Mouse (Mus musculus): ENCODE measurements at regions not wholly inside any gene's neighbourhood (a gene's known extent, or its start where the extent isn't known, plus 50 kb on each side); places are given as distances from the start of the nearest gene placed in this dataset.
"Not testable (repeated sequence)": the region's sequence is repeated elsewhere in the genome, so short reads cannot be mapped to it uniquely, and the experiment has no call there.

DNA sequence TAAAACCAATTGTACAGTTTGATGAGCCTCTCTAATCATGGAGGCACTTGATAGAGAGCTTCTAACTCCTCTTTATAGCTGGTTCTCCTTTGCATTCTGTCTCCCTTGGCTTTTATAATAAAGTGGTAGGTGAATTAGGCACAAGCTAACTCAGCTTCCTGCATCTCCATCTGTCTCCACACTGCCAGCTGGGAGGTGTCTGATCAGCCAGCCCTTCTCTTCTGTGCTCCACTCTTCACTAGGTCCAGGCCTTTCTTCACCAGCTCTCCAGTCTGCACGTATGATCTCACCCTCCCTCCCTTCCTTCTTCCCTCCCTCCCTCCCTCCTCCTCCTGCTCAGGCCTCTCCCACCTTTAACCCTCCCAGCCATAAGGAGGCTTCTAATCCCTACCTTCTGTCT is 136.2 kb downstream of the Rchy1 start:
- DNase-seq: no peak

DNA sequence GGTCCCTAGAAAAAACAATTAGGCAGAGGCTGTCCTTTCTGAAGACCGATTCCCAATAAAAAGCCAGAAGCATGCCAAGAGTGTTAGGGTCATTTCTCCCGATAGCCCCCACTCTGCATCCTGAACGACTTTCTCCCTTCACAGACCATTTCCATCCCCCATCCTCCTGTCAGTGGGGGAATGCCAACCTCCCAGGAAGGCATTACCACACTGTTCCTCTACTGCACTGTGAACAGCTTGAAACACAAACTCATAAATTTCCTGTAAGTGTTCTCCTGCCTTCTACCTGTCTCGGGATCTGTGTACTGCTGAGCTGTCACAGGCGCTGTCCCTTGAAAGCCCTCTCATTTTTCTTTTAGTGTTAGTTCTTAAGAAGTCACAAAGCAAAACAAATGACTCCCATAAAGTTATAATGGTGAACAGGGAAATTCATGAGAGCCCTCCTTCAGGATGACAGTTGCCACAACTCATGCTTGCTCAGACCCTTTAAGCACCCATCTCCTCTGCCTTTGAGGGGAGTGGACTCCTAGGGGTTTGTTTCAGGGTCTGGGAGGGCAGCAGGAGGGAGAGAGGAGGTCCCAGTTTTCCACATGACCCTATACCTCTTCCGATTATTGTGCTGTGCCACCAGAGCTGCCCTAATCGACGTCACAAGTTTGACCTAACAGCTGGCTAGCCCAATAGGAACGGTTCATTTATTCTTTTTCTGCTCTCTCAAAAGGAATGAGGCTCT is 139.9 kb downstream of the Rchy1 start:
- no peak for DNase-seq

DNA sequence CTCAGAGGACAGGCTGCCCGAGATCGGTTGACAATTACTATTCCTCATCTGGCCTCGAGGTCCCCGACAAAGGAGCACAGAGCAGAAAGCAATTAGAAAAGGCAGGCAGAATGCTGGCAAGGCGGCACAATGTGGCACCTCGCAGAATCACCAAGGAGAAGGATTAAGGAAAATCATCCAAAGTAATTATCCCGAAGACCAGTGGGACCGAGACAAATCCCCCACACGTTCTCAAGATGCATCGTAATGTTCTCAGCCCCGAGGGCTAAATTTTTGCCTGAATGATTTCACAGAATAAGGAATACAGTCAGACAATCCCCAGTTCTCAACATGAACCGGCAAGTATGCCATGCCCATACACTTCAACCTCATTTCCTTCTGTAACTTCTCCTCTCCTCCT is 144.1 kb downstream of the Rchy1 start:
- no peak for DNase-seq

DNA sequence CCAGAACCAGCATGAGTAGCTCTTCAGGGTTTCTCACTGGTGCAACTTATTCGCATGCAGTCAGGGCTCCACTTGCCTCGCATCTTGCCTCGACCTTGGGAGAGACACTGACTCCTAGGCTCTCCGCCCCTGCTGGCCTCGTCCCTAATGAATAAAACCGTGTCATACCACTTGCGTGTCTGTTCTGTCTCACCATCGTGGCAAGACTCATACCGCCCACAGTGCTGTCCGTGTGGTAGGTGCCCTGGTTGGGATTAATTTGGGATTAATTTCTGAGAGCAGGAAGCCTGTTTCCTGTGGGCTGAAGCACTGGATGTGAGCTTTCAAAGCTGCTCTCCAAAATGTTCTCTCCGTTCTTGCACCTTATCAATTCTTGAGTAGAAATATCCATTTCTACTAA is 144.7 kb downstream of the Rchy1 start:
- DNase-seq: no peak

DNA sequence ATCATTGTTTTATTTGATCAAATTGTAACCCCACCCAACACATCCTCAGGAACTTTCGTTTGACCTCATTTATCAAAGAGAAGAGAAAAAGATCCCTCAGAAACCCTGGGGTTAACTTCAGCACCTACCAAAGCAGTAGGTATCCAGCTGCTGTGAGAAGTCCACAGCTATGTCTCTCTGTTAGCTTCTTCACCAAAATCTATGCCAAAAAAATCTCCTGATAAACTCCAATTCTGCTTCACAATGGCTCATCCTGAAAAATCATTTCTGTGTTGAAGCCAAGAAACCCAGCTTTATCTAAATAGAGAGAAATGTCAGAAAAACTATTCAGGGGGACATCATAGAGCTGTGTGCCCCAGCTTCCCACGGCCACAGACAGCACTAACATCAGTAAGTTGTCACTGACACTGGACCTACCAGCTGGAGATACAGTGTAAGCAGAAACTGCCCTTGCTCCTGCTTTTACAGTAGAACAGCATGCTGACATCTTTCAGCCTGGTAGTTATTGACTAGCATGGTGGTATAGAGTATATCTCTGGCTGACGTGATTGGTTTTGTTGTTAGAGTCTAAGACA is 146.4 kb downstream of the Rchy1 start:
- no peak for DNase-seq

DNA sequence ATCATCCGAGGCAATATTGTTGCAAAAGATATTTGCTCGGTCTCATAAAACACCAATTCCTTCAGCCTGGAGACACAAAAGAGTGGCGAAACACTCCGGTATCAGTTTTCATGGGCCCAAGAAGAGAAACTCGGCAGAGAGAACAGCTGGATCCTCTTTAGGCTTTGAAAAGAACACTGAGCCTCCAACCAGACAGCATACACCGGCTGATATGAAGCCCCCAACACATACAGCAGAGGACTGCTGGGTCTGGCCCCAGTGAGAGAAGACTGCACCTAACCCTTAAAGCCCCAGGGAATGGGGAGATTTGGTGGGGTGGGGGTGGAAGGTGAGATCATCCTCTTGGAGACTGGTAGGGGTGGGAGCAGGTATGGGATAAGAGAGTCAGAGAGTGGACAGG is 147.9 kb downstream of the Rchy1 start:
- no peak for DNase-seq

DNA sequence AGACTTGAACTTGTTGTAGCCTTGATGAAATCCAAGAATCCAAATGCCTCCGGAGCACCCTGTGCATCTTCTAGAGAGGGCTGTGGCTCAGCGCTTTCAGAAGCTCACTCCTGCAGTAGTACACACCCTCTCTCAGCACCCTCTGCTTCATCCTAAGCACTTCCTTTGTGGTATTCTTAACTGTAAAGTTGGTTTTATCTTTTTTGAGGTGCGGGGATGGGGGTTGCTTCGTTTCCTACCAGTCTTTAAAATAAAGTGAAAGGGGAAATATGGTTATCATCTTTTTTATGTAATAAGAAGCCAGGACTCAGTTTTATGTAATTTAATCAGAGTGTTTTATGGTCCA is 148.5 kb downstream of the Rchy1 start:
- DNase-seq: no peak

DNA sequence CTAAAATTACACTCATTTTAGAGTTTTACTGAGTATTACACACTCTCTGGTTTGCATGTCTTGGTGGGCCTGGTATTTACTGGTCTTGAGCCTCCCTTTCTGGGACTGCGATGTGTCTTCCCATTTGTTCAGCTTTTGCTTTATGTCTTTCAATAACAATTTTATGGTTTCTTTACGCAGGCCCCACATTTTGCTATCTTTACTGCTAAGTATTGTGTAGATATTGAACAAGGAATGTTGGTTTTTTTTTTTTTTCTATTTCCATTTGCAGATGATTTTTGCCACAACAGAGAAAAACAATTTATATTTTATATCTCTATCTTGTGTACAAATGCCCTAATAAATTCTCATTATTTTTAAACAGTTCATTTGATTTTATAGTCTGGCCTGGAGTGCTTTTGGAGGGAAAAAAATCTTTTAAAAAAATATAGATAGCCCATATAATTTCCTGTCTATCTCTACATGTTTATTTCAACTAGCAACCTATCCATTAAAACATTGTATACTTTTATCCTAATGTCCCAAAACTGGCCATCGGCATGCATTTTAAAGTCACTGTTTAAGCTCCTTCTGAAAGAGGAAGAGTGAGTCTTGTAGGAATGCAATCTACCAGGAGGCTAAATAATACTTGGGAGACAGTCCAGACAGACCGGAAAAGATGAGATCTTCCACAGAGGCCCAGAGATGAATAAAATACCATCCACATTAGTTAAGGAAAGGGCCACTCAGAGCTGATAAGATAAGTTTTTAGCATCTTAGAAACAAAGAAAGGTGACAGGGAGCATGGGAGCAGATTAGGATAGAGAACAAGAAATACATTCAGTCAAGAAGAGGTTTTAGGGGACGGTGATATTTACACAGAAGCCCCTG is 149.1 kb downstream of the Rchy1 start:
- DNase-seq: no peak

DNA sequence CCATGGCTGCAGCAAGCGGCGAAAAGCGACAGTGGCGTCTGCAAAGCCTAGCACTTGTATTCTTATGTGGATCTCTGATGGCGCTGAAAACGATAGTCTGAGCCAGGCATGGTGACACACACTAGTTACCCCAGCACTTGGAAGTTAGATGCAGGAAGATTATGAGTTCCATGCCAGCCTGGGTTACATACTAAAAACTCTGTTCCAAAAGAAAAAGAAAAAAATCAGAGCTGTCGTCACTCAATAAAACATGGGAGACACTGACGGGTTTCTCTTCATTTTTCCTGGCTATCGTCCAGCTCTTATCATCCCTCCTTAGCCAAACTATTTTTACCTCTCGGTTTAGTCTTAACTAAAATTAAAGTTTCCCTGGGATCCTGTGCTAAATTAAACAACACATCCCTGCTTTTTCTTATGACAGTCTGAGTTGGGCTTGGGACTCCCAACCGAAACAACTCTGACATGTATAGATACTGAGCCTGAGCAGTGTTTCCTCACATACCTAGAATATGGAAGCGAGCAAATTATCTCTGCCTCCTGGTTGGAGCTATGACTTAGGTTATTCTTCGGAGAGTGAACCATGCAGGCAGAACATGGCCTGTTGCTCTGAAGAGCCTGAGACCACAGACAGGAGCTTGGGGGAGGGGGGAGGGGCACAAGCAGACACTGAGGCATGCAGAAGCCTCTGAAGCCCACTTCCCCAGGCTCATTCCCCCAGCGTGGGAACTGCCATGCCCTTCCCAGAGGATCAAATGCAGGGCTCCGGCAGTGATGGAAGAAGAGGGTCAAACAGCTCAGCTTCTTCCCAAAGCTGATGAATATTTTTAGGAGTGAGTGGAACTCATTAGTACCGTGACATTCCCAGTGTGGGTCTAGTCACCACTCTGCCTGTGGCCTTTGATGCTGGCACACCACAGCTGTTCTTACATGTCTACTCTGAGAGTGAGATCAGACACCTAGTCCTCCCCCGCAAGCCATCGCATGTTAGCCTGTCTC is 155.5 kb downstream of the Rchy1 start:
- no peak for DNase-seq

DNA sequence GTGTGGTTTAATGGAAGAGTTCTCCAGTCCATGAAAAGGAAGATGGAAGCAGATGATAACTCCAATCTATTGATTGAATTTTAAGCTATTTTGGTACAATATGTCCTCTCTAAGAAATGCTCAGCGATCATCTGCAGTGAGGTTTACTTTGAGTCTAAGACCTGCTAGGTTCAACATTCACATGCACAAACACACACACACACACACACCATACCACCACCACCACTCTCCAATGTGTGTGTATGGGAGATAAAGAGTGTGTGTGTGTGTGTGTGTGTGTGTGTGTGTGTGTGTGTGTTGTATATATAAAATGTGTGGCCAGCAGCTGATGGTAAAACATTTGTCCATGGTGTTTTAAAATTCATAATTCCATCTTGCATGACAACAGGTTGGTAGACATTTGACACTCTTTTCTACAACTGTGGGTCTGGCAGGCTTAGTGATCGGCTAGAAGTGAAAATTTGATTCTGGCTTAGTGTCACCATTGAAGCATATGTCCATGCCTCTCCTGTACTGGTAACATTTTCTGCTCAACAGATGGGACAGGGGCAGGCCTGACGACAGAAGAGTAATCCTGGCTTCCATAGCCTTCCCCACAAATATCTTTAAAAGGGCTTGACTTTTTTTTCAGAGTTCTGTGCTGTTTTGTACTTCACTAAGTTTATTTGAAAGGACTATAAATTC is 161.4 kb downstream of the Rchy1 start:
- DNase-seq: no peak

DNA sequence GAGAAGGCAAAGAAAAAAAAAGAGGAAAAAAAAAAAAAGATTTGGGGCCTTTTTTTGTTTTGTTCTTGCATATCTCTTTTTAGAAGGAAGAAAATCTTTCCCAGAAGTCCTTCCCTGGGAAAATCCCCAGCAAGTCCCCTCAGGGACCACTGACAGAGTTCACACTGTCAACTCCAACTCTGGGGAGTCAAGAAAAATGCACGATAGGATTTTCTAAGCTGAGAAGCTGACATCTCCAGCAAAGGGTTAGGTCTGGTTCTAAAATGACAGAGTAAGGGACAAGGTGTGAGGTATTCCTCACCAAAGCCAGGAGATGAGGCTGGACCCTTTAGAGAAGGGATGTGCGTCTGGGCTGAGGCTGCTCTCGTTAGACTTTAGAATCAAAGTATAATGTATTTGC is 165.5 kb downstream of the Rchy1 start:
- no peak for DNase-seq

DNA sequence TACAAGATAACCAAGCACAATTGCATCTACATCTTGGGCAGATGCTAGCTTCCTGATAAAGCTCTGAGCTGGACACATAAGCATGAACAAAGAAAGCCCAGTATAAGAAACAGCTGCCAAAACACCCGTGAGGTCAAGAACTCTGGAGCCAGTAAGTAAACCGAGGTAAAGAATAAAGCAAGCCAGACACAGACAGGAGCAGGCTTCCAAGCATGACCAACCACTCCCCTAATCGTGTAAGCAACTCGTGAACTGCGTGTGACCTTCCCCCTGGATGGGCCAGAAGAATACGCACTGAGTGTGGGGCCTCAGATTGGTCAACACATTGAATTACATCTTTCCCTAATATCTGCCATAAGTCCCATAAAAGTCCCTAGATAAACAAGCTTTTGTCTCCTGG is 170.1 kb downstream of the Rchy1 start:
- DNase-seq: no peak

DNA sequence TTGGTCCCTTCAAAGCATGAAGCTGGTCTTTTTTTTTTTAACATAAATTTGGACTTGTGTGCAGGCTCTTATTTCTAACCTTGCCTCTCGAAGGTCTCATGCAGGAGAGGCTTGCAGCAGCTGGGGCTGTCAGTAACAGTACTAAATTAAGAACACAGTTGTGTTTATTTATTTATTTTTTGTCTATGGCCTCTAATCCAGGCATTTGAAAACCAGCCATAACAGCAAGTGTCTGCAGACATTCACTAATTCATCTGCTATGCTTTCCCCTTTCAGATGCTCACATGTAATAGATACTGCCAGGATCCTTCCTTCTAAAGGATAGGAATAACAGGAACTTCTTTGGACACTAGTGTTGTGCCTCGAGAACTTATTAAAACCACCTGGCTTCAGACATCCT is 172.5 kb downstream of the Rchy1 start:
- DNase-seq: no peak

DNA sequence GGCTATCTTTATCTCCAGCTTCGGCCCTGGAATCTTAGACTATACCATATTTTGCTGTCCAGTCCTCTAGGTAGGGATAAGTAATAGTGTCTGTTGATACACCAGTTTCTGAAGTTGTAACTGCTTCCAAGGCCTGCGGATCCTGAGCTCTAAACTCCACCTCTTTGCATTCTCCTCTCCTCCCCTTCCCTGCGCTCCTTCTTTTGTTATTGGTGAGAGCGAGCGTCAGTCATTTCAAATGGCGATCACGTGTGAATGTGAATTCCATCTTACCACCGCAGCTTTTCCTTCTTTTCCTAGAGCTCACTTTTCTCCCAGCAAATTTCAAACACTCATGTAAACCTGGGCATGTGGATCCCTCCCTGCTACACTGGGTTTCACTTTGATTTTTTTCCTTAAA is 178.9 kb downstream of the Rchy1 start:
- DNase-seq: no peak

DNA sequence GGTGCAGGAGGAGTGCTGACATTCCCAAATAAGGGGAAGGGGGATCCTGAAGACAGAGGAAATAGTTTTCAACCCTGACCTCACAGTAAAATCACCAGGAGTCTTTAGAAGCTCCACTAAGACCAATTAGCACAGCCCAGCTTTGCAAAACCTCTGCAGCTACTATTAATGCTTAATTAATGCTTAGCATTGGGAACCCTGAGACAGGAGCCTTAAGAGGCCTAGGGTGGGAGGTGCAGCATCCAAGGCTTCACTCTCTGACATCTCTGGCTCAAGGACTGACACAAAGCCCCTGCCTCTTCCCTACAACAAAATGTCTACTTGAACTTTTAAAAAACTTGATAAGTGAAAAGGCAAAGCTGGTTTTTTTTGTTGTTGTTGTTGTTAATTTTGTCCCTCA is 185.9 kb downstream of the Rchy1 start:
- DNase-seq: no peak

DNA sequence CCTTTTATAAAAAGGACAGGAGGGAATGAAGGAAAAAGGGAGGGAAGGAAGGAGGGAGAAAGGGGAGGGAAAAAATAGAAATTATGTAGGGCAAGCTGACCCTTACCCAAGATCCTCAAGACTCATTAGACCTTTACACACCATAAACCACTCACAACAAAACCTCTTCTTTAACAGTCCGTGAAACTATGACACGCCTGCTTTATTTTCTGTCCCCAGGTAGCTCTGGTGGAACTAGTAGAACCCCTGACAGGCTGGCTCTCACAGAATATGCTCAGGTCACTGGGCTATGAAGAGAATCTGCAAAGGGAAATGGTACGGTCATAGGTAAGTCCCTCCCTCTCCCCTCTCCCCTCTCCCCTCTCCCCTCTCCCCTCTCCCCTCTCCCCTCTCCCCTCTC is 188.8 kb downstream of the Rchy1 start:
- no peak for DNase-seq

DNA sequence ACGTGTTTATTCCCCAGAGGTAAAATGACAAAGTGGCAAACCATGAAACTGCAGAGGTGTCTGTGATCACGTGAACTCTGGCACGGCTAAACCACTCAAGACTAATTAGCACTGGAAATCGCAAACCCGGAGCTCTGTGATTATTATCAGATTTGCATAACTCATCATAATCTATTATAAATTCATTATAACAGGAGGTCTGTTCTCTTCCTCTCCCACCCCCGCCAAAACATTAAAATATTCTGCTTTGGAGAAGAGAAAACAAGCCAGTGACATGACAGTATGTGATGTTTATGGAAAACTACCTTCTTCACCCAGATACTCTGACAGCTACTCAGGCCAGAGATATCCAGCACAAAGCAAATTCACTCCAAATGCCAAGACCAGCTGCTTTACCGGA is 195.0 kb downstream of the Rchy1 start:
- DNase-seq: no peak

DNA sequence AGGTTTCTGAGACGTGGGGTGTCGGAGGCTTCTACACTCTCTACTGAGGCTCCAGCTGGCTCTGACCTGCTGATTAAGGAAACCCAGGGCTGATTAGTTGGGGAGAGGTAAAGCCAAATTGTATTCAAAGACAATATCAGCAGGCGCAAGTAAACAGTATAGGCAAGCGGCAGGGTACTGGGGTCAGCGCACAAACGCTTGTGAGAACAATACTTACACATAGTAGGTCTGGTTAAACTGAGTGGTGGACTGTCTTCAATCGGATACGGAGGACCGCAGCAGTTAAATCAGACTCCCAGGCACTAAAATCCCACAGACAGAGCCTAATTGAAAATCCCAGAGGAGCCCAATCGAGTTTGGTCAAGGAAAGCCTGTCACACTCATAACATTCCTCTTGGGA is 195.8 kb downstream of the Rchy1 start:
- DNase-seq: no peak

DNA sequence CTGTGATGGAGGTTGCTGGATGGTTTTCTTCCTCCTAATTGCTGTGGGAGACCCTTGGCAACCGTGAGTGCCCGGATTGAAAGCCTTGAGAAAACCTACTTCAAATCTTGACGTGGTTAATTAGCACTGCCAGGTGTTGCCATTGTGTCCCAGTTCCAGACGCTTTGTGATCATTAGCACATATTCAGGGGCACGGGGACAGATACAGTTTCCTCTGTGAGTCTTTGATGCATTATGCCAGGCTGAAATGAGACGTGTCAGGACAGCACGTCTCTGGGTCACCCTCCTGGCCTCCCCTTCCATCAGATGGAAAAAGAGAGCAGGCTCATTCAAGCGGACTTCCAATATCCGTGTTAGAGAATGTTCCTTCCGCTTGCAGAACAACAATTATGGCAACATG is 198.2 kb downstream of the Rchy1 start:
- DNase-seq: no peak

DNA sequence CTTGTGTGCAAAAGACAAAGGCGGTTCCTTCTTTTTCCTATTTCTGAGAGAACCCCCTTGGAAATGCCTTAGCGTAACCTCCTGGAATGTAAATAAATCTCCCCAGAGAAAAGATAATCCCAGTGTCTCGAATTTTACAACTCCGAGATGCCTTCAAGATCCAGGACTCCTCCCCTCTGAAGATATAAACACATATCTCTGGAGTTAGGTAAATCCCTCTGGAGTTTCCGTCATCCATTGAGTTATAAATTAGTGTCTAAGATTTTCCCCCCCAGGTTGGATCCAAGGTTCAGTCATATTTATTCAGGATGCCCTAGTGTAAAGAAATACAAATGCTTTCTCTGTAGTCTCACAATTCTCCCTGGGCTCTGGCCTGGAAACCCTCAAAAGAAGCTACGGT is 200.3 kb downstream of the Rchy1 start:
- no peak for DNase-seq

DNA sequence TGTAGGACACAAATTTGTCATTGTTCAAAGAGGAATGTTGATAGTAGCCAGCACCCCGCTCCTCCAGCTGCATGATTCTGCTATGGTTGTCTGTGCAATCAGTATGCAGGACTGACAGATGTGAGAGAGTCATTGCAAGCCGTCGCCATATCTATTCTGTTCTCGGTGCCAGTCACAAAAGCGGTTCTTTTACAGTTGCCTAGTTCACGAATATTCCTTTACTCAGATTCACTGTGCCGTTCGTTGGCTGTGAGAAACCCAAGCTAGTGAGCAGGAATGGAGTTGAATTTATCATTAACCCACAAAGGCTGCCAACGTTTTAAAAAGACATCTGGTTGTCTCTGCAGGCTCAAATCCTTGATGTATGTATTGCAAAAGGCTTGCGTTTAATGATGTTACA is 206.9 kb downstream of the Rchy1 start:
- DNase-seq: no peak

DNA sequence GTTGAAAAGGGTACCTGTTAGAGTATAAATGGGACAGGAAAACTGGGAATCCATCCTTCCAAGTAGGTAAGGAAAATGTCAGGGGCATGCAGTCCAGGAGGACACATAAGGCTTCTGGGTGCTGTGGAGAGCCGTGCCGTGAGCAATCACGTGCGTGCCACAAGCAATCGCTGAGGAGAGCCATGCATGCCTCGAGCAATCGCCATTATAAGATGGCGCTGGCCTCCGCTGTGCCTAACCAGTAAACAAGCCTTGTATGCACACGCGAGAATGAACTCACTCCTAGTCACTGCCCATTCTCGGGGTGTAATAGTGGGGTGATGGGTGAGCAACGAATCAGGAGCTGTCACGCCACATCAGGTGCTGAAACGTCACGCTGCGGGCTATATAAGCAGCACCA is 210.0 kb downstream of the Rchy1 start:
- DNase-seq: not testable (repeated sequence)

Data from adrenal gland, postnatal 25 days (tissue).